Mouse (Mus musculus): ENCODE measurements around the gene Rnpepl1.
"Not testable (repeated sequence)": the region's sequence is repeated elsewhere in the genome, so short reads cannot be mapped to it uniquely, and the experiment has no call there.

Rnpepl1 gene

DNA sequence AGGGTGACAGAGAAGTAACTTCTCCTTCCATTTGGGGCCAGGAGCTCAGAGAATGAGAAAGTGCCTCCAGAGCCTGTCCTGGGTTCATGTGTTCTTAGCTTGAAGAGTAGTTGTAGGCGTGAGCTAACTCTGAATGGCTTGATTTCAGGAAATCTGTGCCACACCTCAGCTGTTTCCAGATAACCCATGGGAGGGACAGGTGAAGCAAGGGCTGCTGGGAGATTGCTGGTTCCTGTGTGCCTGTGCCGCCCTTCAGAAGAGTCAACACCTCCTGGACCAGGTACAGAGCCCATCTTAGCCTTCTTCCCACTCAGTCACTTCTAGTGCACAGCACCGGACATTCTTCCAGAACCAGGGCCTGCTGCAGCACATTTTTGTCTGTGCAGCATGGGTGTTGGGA is 27.2 kb downstream of the Rnpepl1 start:
- in situ Hi-C loops (cut with MseI, MboI): no loop called here

DNA sequence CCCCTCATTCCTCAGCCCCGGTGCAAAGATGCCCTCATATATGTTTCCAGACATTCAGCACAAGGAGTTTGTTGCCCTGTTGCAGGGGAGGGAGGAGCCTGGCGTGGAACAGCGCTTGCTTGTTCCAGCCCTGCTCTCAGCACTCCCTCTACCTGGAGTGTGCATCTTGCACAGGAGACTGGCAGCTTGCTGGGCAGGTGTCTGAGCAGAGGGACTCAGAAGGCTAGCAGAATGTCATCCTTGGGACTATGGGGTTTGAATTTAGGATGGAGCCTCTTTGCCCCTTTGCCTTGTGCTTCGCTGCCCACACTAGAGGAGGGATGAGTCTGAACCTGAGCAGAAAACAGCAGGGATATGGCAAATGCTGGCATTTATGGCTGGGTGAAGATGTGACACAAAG is 29.2 kb downstream of the Rnpepl1 start:
- in situ Hi-C loops (cut with MseI, MboI): no loop called here

DNA sequence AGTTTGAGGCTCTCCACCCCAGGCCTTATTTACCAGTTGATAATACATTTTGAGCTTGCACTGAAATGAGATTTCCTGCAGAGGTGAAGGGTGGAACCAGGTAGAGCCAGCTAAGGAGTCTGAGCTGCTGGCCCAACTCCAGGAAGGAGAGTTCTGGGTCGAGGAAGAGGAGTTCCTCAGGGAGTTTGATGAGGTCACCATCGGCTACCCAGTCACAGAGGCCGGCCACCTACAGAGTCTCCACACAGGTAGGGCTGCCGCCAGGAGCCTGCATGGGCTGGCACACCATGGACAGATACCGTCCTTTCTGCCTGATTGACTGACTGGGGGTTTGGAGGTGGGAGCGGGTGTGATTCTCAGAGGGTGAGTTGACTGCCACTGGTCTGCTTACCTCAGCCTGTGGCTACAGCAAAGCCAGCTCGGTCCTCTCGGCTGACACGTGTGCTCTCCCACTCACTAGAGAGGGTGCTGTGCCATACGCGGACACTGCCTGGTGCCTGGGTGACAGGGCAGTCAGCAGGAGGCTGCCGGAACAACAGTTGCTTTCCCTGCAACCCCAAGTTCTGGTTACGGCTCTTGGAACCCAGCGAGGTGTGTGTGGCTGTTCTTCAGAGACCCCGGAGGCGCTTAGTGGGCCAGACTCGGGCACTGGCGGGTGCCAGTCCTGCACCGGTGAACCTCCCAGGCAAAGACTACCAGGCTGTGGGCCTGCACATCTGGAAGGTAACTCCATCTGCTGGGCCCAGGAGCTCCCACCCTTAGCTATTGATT is 32.8 kb downstream of the Rnpepl1 start:
- in situ Hi-C loops (cut with MseI, MboI): no loop called here

DNA sequence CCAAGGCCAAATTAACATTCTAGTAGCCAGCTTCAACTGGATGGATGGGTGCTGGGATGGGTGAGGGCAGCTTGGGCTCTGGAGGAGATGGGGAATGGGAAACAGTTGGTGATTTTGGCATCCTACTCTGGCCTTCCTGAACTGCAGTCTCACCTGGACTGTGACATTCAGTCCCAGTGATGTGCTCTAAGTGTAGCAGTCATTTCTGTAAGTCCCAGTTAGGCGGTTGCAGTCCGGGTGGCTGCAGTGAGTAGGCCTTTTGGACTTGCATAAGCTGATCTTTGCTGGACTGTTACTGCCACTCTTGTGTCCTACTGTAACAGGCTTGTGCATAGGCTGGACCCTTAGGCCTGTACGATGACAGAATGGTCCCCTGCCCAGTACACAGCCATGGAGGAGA is 37.4 kb downstream of the Rnpepl1 start:
- in situ Hi-C loops (cut with MseI, MboI): loop anchor here in 1 of 2 experiments (5.0 kb wide), 1 partner anchor 39 kb away; no protein-coding TSS in a partner anchor

DNA sequence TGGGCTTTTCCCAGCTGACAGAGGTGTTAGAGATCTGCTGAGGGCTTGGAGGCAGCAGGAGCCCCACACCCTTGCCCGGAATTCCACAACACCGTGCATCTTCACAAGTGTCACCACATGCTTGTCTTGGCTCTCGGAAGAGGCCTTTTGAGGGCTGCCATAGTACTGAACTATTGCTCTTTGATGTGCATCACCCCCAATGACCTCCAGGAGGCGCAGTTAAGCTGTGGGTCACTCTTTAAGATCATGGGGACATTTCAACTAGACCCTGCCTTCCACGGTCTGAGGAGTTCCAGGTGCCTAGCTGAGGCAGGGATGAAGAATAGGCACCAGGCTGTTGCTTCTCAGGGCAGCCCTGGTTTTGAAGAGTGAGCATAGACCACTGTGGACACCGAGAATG is 38.8 kb downstream of the Rnpepl1 start:
- in situ Hi-C loops (cut with MseI, MboI): loop anchor here in 1 of 2 experiments (5.0 kb wide), 1 partner anchor 38 kb away; no protein-coding TSS in a partner anchor

DNA sequence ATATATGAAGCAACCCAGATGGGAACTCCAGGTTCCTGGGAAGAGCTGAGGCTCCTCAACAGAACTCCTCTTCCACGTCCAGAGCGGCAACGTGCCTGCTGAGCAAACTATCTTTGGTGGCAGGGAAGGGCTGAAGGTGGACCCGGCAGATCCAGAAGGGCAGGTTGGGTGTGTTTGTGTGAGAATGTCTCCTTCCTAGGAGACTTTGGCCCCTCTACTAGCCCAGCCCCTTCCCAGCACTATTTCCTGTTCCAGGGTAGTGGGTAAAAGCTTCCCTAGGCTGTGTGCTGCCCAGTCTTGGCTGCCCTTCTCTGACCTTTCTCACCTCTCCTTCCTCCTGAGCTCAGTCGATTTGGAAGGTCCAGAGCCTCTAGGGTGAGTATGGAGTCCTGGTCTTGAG is 40.0 kb downstream of the Rnpepl1 start, which contains the start of gene Gpr35:
Gene Gpr35 (plus strand): TSS at position 259 of the 400 bp plus-strand sequence.
- in situ Hi-C loops (cut with MseI, MboI): no loop called here

DNA sequence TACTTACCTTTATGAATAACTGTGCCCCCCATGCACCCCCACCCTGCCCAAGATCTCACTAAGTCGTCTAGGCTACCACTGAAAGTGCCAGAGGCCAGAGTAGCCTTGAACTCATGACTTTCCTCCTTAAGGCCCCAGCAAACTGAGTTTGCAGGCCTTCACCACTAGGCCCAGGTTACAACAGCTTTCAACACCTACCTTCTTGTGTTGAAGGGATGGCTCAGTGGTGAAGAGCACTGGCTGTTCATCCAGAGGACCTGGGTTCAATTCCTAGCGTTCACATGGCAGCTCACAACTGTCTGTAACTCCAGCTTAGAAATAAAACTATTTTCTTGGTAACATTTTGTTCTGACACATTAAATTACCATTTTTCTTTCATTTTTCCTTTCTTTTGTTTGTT is 43.1 kb downstream of the Rnpepl1 start:
- in situ Hi-C loops (cut with MseI, MboI): no loop called here

DNA sequence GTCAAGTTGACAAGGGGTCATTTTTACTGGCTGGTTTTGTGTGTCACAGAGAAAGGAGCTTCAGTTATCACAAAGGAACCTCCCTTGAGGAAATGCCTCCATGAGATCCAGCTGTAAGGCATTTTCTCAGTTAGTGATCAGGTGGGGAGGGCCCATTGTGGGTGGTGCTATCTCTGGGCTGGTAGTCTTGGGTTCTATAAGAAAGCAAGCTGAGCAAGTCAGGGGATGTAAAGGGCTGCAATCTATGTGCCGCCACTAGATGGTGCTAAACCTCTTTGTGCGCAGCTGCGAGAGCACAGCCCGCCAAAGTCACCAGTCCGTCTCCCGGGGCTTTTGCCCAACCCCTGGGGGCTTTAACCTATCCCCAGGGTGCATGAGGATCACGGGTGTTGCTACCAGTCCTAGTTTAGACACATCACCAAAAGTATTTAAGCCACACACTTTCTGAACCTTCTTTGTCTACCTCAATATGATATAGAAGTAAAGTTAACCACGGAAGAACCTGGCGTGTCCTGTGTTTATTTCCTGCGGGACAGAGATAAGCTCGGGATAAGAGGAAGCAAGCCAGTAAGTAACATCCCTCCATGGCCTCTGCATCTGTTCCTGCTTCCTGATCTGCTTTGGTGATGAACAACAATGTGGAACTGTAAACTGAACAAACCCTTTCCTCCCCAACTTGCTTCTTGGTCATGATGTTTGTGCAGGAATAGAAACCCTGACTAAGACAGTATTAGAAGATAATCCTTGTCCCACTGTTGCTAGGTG is 46.2 kb downstream of the Rnpepl1 start:
- in situ Hi-C loops (cut with MseI, MboI): not testable (repeated sequence)

DNA sequence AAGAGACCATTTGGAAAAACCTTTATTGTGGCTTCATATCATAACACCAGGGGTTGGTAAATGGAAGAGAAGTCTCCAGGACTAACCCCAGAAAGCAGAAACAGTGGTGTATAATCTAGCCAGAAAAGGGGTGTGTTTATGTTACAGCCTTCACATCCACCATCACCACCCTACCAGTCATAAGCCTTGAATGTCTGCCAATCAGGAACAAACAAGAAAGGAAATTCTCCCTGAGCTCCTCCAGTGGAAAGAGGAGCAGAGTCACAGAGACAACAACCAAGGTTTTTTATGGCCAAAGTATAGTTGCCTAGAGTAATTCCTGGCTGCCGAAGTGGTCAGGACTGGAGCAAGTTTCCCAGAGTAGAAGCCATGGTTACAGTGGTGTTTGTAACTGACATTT is 48.4 kb downstream of the Rnpepl1 start:
- in situ Hi-C loops (cut with MseI, MboI): no loop called here

DNA sequence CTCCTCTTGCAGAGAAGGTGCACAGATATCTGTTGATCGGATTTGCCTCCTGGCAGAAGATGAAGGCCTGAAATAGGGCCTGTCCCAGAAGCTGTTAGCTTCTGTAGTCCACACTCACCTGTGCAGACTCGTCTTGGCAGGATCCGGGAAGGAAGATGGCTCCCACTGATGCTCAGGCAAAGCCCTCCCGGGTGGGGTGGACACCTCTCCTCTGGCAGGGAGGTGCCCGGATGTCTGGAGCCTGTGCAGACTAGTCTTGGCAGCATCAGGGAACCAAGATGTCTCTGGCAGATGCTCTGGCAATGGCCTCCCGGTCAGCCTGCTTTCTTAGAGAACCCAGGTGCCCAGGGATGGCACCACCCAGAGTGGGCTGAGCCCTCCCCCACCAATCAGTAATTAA is 60.2 kb downstream of the Rnpepl1 start:
- in situ Hi-C loops (cut with MseI, MboI): not testable (repeated sequence)

DNA sequence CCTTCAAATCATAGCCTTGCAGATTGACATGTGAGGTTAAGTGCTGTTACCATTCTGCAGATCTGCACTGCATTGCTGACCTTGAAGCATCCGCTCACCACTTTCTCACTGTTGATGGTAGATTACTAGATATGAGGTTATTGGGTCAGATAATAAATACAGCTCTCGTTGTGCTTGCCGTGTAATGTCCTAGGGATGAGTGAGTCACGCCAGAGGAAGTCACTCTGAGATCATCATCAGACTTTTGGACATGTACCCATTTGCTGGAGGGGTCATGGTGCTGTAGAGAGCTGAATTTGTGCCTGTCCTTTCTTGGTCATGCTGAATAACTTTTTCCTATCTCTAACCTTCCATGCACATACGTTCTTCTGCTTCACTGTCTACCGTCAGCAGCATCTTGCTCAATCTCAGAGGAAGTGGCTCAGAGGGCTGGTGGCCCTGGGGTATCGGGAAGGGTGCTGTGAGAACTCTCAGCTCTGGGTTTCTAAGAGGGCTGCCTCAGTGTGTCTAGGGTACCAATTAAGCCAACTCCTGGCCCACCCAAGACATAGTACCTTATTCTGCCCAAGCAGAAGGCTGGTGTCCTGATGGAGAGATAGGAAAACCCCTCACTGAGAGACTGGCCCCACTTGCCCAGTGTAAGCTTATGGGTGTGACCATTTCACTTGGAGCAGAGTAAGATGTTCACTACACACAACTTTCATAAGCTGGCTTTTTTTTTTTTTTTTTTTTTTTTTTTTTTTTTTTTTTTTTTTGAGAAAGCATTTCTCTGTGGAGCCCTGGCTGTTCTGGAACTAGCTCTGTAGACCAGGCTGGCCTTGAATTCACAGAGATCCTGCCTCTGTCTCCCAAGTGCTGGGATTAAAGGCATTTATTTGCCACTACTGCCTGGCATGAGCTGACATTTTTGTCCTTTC is 61.6 kb downstream of the Rnpepl1 start:
- in situ Hi-C loops (cut with MseI, MboI): no loop called here

DNA sequence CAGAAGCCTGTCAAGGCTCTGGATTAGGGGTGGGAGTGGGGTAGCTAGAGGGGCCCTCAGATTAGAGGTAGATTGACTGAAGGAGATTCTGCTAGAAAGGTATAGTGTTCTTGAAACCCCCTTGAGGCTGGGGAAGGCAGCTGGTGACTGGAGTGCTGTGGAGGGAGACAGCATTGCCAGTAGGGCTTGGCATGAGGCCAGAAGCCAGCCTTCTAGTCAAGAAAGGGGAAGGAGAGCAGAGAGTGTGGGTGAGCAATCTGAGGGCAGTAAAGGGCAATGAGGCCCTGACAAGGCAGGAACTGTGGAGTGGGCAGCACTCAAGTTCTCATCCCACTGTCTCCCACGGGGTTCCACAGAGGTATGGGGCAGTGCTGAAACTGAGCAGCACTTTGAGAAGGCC is 62.3 kb downstream of the Rnpepl1 start:
- in situ Hi-C loops (cut with MseI, MboI): no loop called here
